Mouse (Mus musculus): Measurements from ENCODE around the gene Tectb. TPM values are rescaled to one million over a fixed set of nuclear protein-coding genes. Genes with fewer than 3 reads are reported as not detected.

Gene Tectb
- polyA plus RNA-seq, 1 experiment = not detected

DNA sequence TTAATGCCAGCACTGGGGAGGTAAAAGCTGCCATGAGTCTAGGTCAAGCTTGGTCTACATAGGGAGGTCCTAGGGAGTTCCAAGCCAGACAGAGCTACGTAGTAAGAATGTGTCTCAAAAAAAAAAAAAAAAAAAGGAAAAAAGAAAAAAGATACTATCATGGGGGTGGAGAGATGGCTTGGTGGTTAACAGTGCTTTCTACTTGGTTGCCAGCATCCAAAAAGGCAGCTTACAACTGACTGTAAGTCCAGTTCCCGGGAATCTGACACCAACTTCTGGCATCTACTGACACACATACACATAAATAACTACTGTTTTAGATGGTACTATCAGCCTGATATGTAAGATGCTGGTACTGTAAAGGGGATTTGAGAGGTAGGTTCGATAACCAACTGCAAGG lies 28.6 kb downstream of the Tectb start:
- 89% methylated on average over 3 of the region's 3 CpGs for WGBS
- H3K4me3 ChIP-seq (ENCODE audit: insufficient read depth, low read depth, low read length) = no peak overlapping the region
- TF ChIP-seq POLR2A (IDR thresholded peaks at IDR 0.05; ENCODE audit: insufficient read depth, low read depth, low read length) (no peak), CTCF (IDR thresholded peaks at IDR 0.05; ENCODE audit: insufficient read depth, low read depth, low read length) (no peak)

GRCm38 (mm10) chr19:55211698-55212097 lies 31.2 kb downstream of the Tectb start:
- peaks cover 16% of the 10 kb centered on the region for H3K4me1 ChIP-seq (ENCODE audit: control insufficient read depth, insufficient read depth, low read length)
- WGBS = 86% methylated on average over 1 of the region's 1 CpGs
- H3K4me3 ChIP-seq (ENCODE audit: insufficient read depth, low read depth, low read length) = no peak overlapping the region
- TF ChIP-seq CTCF (IDR thresholded peaks at IDR 0.05; ENCODE audit: insufficient read depth, low read depth, low read length) = no peak
- TF ChIP-seq POLR2A (IDR thresholded peaks at IDR 0.05; ENCODE audit: insufficient read depth, low read depth, low read length) = no peak
- H3K27ac ChIP-seq (ENCODE audit: insufficient read depth, low read depth, low read length) = no peak overlapping the region

More for the DNA sequence above, 28.6 kb downstream of the Tectb start:
- H3K4me1 ChIP-seq (ENCODE audit: control insufficient read depth, insufficient read depth, low read length) = peaks cover 7% of the 10 kb centered on the region; the same call in 1 of the 2 replicates
- no peak overlapping the region for H3K27ac ChIP-seq (ENCODE audit: insufficient read depth, low read depth, low read length)

DNA sequence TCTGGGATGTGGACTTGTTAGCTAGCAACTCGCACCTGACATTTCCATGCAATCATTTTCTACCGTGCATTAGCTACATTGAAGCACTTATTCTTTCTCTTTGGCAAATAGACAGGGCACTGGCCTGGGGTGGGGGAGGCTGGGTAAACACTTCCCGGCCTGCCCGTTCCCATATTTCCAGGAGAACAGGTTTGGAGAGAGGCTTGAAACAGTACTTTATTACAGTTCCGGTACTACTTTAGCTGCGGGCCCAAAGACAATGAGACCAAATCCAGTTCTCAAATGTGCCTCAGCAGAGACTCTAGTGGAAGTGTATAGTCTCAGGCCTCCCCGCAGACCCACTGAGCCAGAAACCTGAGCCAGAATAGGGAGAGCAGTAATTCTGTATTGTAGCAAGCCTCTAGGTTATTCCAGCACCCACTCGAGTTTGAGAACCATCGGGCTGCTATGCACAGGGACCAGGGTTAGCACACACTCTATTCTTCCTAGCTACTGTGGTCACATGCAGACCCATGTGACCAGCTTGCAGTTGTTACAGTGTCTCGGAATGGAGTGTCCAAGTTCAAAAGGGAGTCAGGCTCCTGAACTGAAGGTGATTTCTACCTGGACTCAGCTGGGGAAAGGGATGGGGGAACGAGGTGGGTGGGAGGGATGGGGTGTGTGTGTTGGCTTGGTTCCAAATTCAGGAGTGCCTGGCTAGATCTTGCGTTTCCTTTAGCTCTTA lies 33.2 kb downstream of the Tectb start:
- TF ChIP-seq POLR2A (IDR thresholded peaks at IDR 0.05; ENCODE audit: insufficient read depth, low read depth, low read length) (no peak), CTCF (IDR thresholded peaks at IDR 0.05; ENCODE audit: insufficient read depth, low read depth, low read length) (no peak)
- H3K4me3 ChIP-seq (ENCODE audit: insufficient read depth, low read depth, low read length) = no peak overlapping the region
- WGBS = 57% methylated on average over 12 of the region's 12 CpGs

DNA sequence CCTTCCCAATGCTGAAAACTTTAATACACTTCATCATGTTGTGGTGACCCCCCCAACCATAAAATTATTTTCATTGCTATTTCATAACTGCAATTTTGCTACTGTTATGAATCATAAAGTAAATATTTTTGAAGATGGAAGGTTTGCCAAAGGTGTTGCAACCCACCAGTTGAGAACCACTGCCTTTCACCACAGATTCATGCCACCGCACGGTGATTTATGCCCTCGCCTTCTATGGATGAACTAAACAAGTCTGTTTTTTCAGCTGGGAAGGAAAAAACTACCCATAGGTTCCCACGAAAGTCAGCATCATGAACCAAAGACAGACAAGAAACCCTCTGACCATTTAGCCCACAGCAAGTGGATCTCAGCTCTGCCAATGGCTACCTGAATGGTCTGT lies 36.3 kb downstream of the Tectb start:
- 78% methylated on average over 4 of the region's 4 CpGs for WGBS

More for the DNA sequence above, 33.2 kb downstream of the Tectb start:
- peaks cover 28% of the 10 kb centered on the region for H3K4me1 ChIP-seq (ENCODE audit: control insufficient read depth, insufficient read depth, low read length)
- H3K27ac ChIP-seq (ENCODE audit: insufficient read depth, low read depth, low read length) = peak overlapping the region; percentile 24; the same call in 1 of the 2 replicates

GRCm38 (mm10) chr19:55217365-55217764 lies 36.8 kb downstream of the Tectb start:
- TF ChIP-seq CTCF (IDR thresholded peaks at IDR 0.05; ENCODE audit: insufficient read depth, low read depth, low read length) (no peak), POLR2A (IDR thresholded peaks at IDR 0.05; ENCODE audit: insufficient read depth, low read depth, low read length) (no peak)
- H3K4me3 ChIP-seq (ENCODE audit: insufficient read depth, low read depth, low read length) = peak overlapping the region; percentile 33
- WGBS = 40% methylated on average over 9 of the region's 9 CpGs
- H3K4me1 ChIP-seq (ENCODE audit: control insufficient read depth, insufficient read depth, low read length) = peaks cover 32% of the 10 kb centered on the region
- peak overlapping the region; percentile 100 for H3K27ac ChIP-seq (ENCODE audit: insufficient read depth, low read depth, low read length)

More for the DNA sequence above, 36.3 kb downstream of the Tectb start:
- H3K4me3 ChIP-seq (ENCODE audit: insufficient read depth, low read depth, low read length) = peak overlapping the region; percentile 33
- no peak for TF ChIP-seq CTCF (IDR thresholded peaks at IDR 0.05; ENCODE audit: insufficient read depth, low read depth, low read length)
- TF ChIP-seq POLR2A (IDR thresholded peaks at IDR 0.05; ENCODE audit: insufficient read depth, low read depth, low read length) = no peak
- H3K4me1 ChIP-seq (ENCODE audit: control insufficient read depth, insufficient read depth, low read length) = peaks cover 32% of the 10 kb centered on the region
- peak overlapping the region; percentile 100 for H3K27ac ChIP-seq (ENCODE audit: insufficient read depth, low read depth, low read length)

GRCm38 (mm10) chr19:55218192-55218739 lies 37.7 kb downstream of the Tectb start:
- peak overlapping the region; percentile 77 for H3K27ac ChIP-seq (ENCODE audit: insufficient read depth, low read depth, low read length)
- no peak for TF ChIP-seq POLR2A (IDR thresholded peaks at IDR 0.05; ENCODE audit: insufficient read depth, low read depth, low read length)
- TF ChIP-seq CTCF (IDR thresholded peaks at IDR 0.05; ENCODE audit: insufficient read depth, low read depth, low read length) = peak; percentile 65
- H3K4me3 ChIP-seq (ENCODE audit: insufficient read depth, low read depth, low read length) = peak overlapping the region; percentile 42
- H3K4me1 ChIP-seq (ENCODE audit: control insufficient read depth, insufficient read depth, low read length) = peaks cover 32% of the 10 kb centered on the region
- WGBS = 3% methylated on average over 20 of the region's 20 CpGs

DNA sequence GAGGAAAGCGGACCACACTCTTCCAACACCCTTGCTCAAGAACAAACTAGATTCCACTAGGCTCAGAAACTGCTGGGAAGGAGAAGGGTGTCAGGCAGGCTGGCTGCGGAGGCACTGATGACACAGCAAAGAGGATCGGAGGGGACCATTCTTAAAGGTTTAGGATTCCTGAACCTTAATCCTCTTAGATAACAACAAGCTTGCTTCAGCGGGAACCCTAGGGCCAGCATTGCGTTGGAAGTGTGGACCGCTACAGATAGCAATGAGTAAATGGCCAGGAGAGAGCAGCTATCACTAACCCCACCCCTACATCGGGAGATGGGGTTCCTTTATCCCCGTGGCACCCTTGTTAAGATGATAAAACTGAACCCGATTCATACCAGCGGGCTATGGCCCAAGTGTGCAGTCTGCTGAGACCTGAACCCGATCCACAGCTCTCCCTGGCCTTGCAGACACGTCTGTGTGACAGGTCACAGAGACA lies 38.2 kb downstream of the Tectb start:
- H3K27ac ChIP-seq (ENCODE audit: insufficient read depth, low read depth, low read length) = peak overlapping the region; percentile 77
- TF ChIP-seq POLR2A (IDR thresholded peaks at IDR 0.05; ENCODE audit: insufficient read depth, low read depth, low read length) = no peak
- TF ChIP-seq CTCF (IDR thresholded peaks at IDR 0.05; ENCODE audit: insufficient read depth, low read depth, low read length) = no peak; the same call in 1 of the 2 replicates
- H3K4me1 ChIP-seq (ENCODE audit: control insufficient read depth, insufficient read depth, low read length) = peaks cover 27% of the 10 kb centered on the region
- 18% methylated on average over 12 of the region's 12 CpGs for WGBS
- peak overlapping the region; percentile 42 for H3K4me3 ChIP-seq (ENCODE audit: insufficient read depth, low read depth, low read length)

GRCm38 (mm10) chr19:55219359-55219758 lies 38.8 kb downstream of the Tectb start:
- H3K4me3 ChIP-seq (ENCODE audit: insufficient read depth, low read depth, low read length) = no peak overlapping the region
- no peak for TF ChIP-seq POLR2A (IDR thresholded peaks at IDR 0.05; ENCODE audit: insufficient read depth, low read depth, low read length)
- no peak for TF ChIP-seq CTCF (IDR thresholded peaks at IDR 0.05; ENCODE audit: insufficient read depth, low read depth, low read length)
- peak overlapping the region; percentile 77 for H3K27ac ChIP-seq (ENCODE audit: insufficient read depth, low read depth, low read length)
- peaks cover 24% of the 10 kb centered on the region for H3K4me1 ChIP-seq (ENCODE audit: control insufficient read depth, insufficient read depth, low read length)
- 46% methylated on average over 8 of the region's 8 CpGs for WGBS

DNA sequence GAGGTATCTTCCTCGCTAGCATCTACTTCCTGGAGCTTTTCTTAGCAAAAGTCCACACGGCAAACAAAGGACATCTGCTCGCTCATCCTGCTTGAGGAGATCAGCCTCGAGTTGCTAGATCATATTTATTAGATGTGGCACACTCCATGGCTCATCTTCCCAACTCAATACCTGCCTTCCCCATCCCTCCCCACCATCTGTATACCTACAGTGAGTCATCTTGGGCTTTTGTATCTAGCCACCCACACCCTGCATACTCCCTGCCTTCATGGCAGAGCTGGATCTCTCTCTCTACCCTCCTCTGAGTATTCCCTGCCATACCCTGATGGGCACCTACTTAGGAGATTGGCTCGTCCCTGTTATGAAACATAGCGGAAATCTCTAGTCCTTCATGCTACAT lies 40.7 kb downstream of the Tectb start:
- WGBS = 73% methylated on average over 6 of the region's 6 CpGs
- Histone ChIP-seq H3K4me3 (ENCODE audit: insufficient read depth, low read depth, low read length) (no peak overlapping the region), H3K27ac (ENCODE audit: insufficient read depth, low read depth, low read length) (no peak overlapping the region), H3K4me1 (ENCODE audit: control insufficient read depth, insufficient read depth, low read length) (peaks cover 16% of the 10 kb centered on the region)
- TF ChIP-seq CTCF (IDR thresholded peaks at IDR 0.05; ENCODE audit: insufficient read depth, low read depth, low read length) (no peak), POLR2A (IDR thresholded peaks at IDR 0.05; ENCODE audit: insufficient read depth, low read depth, low read length) (no peak)
